In the genomic region with DNA sequence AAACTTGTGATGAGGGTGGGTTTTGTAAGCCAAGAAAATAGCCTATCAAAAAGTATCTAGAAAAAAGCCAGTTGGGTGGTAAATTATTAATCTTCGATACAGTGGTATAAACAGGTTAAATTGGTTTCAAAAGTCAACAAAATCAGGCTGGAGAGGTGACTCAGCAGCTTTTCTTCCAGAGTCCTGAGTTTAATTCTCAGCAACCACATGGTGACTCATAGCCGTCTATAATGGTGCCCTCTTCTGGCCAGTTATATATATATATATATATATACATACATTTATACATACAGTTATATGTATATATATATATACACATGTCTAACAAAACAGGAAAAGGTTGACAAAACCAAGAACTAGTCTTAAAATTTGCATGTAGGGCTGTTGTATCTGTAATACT, we compare ENCODE assay signal across 9 mouse cellular contexts. TPM values are rescaled to one million over a fixed set of nuclear protein-coding genes. Genes with fewer than 3 reads are reported as not detected.
DNase-seq lines count a peak whose midpoint lies in the region; ATAC-seq lines count a peak whose summit lies in the region.
"Had no signal": no experiment of that assay in that cellular context is flagged by ENCODE, and none has a peak within 500 bp of the region (broad histone marks: within the 10 kb centered on the region; RNA-seq: fewer than 3 reads in every experiment).

No protein-coding gene starts in this region.

- H3K4me2 ChIP-seq in heart, embryonic 11.5 days: no peak overlapping the region
- H3K4me2 ChIP-seq in liver, embryonic 11.5 days: no peak overlapping the region

- no peaks in the 10 kb centered on the region for H3K4me1 ChIP-seq in heart, embryonic 11.5 days (ENCODE audit: control insufficient read depth, insufficient read depth, low read length)
- H3K4me1 ChIP-seq in liver, embryonic 11.5 days (replicated peaks; ENCODE audit: control insufficient read depth, insufficient read depth, low read length): no peaks in the 10 kb centered on the region

- 66% methylated on average over 2 of the region's 2 CpGs for WGBS in heart, embryonic 11.5 days (ENCODE audit: insufficient replicate concordance)
- 50% methylated on average over 2 of the region's 2 CpGs for WGBS in liver, embryonic 11.5 days

- H3K9me3 ChIP-seq in heart, embryonic 11.5 days (replicated peaks; ENCODE audit: control insufficient read depth, low read length): no peaks in the 10 kb centered on the region
- no peaks in the 10 kb centered on the region for H3K9me3 ChIP-seq in liver, embryonic 11.5 days (ENCODE audit: control insufficient read depth, low read length)

- DNase-seq in heart, postnatal 14 days: no peak
- peak; percentile 22 for DNase-seq in CD4-positive helper T cell, adult 2 months (ENCODE audit: low read depth, low spot score)
- peak; percentile 53 for DNase-seq in c-Kit-positive CD71-positive TER-119-positive erythroid progenitor cells, embryonic 14.5 days (ENCODE audit: low spot score)
- no peak for DNase-seq in liver, embryonic 11.5 days (ENCODE audit: low spot score)
- no peak for DNase-seq in yolk sac, embryonic 10.5 days (ENCODE audit: low spot score)
- no peak for DNase-seq in left cerebral cortex, postnatal 10 days (ENCODE audit: extremely low spot score in 1 of 2, low spot score in 2 of 2)
- DNase-seq: heart, adult 18-20 months had no signal

- no peak overlapping the region for H3K9ac ChIP-seq in heart, embryonic 11.5 days (ENCODE audit: low read depth, low read length)
- H3K9ac ChIP-seq in liver, embryonic 11.5 days (ENCODE audit: low read depth, low read length): no peak overlapping the region

- H3K4me3 ChIP-seq in heart, embryonic 11.5 days (ENCODE audit: low read depth, low read length): no peak overlapping the region
- H3K4me3 ChIP-seq in liver, embryonic 11.5 days (ENCODE audit: low read depth, low read length): no peak overlapping the region

- peaks cover 22% of the 10 kb centered on the region for H3K36me3 ChIP-seq in heart, embryonic 11.5 days (ENCODE audit: control insufficient read depth, insufficient read depth, low read length)
- H3K36me3 ChIP-seq in liver, embryonic 11.5 days (ENCODE audit: control insufficient read depth, insufficient read depth, low read length): peaks cover 7% of the 10 kb centered on the region; the same call in 1 of the 2 replicates

- no peaks in the 10 kb centered on the region for H3K27me3 ChIP-seq in heart, embryonic 11.5 days (ENCODE audit: control insufficient read depth, insufficient read depth, low read length)
- H3K27me3 ChIP-seq in liver, embryonic 11.5 days (replicated peaks; ENCODE audit: control insufficient read depth, insufficient read depth, low read length): no peaks in the 10 kb centered on the region

- 0 out of 2 replicates have a peak, but pooled peaks have one; percentile 43 for ATAC-seq in heart, embryonic 11.5 days (replicated peaks; ENCODE audit: insufficient number of reproducible peaks, low FRiP score, low TSS enrichment)
- peak; percentile 64 for ATAC-seq in liver, embryonic 11.5 days (replicated peaks; ENCODE audit: low FRiP score)
- no peak for ATAC-seq in frontal cortex, adult (ENCODE audit: low TSS enrichment)

- intact Hi-C loops in heart, postnatal 14 days (cut with DNase I): no loop called here
- intact Hi-C loops in left cerebral cortex, postnatal 10 days (cut with DNase I): no loop called here

- H3K27ac ChIP-seq in heart, embryonic 11.5 days (ENCODE audit: low read depth, low read length): no peak overlapping the region
- no peak overlapping the region for H3K27ac ChIP-seq in liver, embryonic 11.5 days (ENCODE audit: low read depth, low read length)

RNA-seq across cellular contexts. Expression of gene Nexn, which starts 27.3 kb away (rescaled TPM):
- polyA plus RNA-seq in heart, embryonic 11.5 days (2014; fragmentation: Nextera tagmentation; extraction: Ambion mirVana): 165 and 210 TPM in 2 replicates
- 100 to 1,000 TPM; 297 to 301 TPM for total RNA-seq in heart, postnatal 14 days (2021)
- 3.7 and 5.5 TPM in 2 replicates for polyA plus RNA-seq in liver, embryonic 11.5 days (2014; fragmentation: Nextera tagmentation; extraction: Ambion mirVana)
- total RNA-seq in left cerebral cortex, postnatal 10 days (2021): 1 to 10 TPM; 2.8 to 3.8 TPM

RNA-seq across cellular contexts. Expression of gene Fubp1, which starts 28.6 kb away (rescaled TPM):
- 158 TPM in 2 replicates for polyA plus RNA-seq in heart, embryonic 11.5 days (2014; fragmentation: Nextera tagmentation; extraction: Ambion mirVana)
- total RNA-seq in heart, postnatal 14 days (2021): 10 to 100 TPM; 68.1 to 80.6 TPM
- 234 and 253 TPM in 2 replicates for polyA plus RNA-seq in liver, embryonic 11.5 days (2014; fragmentation: Nextera tagmentation; extraction: Ambion mirVana)
- total RNA-seq in left cerebral cortex, postnatal 10 days (2021): 100 to 1,000 TPM; 125 to 129 TPM

RNA-seq across cellular contexts. Expression of gene Dnajb4, which starts 28.7 kb away (rescaled TPM):
- polyA plus RNA-seq in heart, embryonic 11.5 days (2014; fragmentation: Nextera tagmentation; extraction: Ambion mirVana): 46.2 and 49.0 TPM in 2 replicates
- total RNA-seq in heart, postnatal 14 days (2021): 10 to 100 TPM; 74.3 to 80.3 TPM
- polyA plus RNA-seq in liver, embryonic 11.5 days (2014; fragmentation: Nextera tagmentation; extraction: Ambion mirVana): 29.7 and 33.1 TPM in 2 replicates
- total RNA-seq in left cerebral cortex, postnatal 10 days (2021): 10 to 100 TPM; 47.4 to 51.2 TPM

Comparison
In these comparisons a context has a peak if more than half of its experiments do, and no peak if none do; other contexts are left out.
1. DNase-seq: peak in CD4-positive helper T cell, adult 2 months (single experiment) and c-Kit-positive CD71-positive TER-119-positive erythroid progenitor cells, embryonic 14.5 days (single experiment); none in heart, postnatal 14 days (0 of 2), liver, embryonic 11.5 days (single experiment), yolk sac, embryonic 10.5 days (single experiment) and left cerebral cortex, postnatal 10 days (0 of 2).
2. RNA of gene Nexn, which starts 27.3 kb away (total RNA-seq): 297 to 301 TPM in heart, postnatal 14 days; 2.8 to 3.8 TPM in left cerebral cortex, postnatal 10 days; every median in the first group is over 10 times any median in the second.